Mouse (Mus musculus) embryonic facial prominence, embryonic 15.5 days (tissue): ENCODE data around the gene Ghdc. TPM values are rescaled to one million over a fixed set of nuclear protein-coding genes. Genes with fewer than 3 reads are reported as not detected.

Source experiments
- ATAC-seq: fragments of 200-750 bp; cut with Nextera tagmentation; 2 replicates; pipeline ENCODE4 v1.8.0; 2017; ENCODE audit warnings: low read depth, moderate TSS enrichment; ENCODE audit not compliant: insufficient number of reproducible peaks, low FRiP score, low TSS enrichment
- H3K27ac ChIP-seq: fragments of 300-500 bp; sonication (generic); replicated peaks from 2 replicates; pipeline ENCODE4 v1.5.1; 2015; ENCODE audit warnings: mild to moderate bottlenecking, inconsistent platforms
- H3K27me3 ChIP-seq: fragments of 300-500 bp; sonication (generic); 2 replicates; pipeline ENCODE4 v1.6.1; 2015; ENCODE audit warnings: inconsistent platforms
- H3K36me3 ChIP-seq: fragments of 300-500 bp; sonication (generic); 2 replicates; pipeline ENCODE4 v1.6.1; 2015; ENCODE audit warnings: mild to moderate bottlenecking, inconsistent platforms
- H3K4me1 ChIP-seq: fragments of 300-500 bp; sonication (generic); 2 replicates; pipeline ENCODE4 v1.6.1; 2015; ENCODE audit warnings: inconsistent platforms
- H3K4me2 ChIP-seq: fragments of 300-500 bp; sonication (generic); replicated peaks from 2 replicates; pipeline ENCODE4 v1.6.1; 2015; ENCODE audit warnings: mild to moderate bottlenecking, inconsistent platforms
- H3K4me3 ChIP-seq: fragments of 300-500 bp; sonication (generic); replicated peaks from 2 replicates; pipeline ENCODE4 v1.5.1; 2015; ENCODE audit warnings: mild to moderate bottlenecking, inconsistent platforms
- H3K9ac ChIP-seq: fragments of 300-500 bp; sonication (generic); 2 replicates; pipeline ENCODE4 v1.6.1; 2015; ENCODE audit warnings: inconsistent platforms
- H3K9me3 ChIP-seq: fragments of 300-500 bp; sonication (generic); replicated peaks from 2 replicates; pipeline ENCODE4 v1.6.1; 2016; ENCODE audit warnings: inconsistent platforms
- WGBS: fragments of 180-500 bp; shearing (Covaris S2); methylation state at CpG from one replicate; pipeline ENCODE4 v1.1.7; 2015; 5-methylcytosine and 5-hydroxymethylcytosine counted together
- polyA plus RNA-seq: library from polyadenylated mRNA; unstranded; fragments of >200 nt; fragmentation: Nextera tagmentation; extraction: Ambion mirVana; gene quantifications from 2 replicates; pipeline ENCODE4 v1.2.1, GENCODE M21; 2015

Gene Ghdc
- polyA plus RNA-seq, 1 experiment from 2014 or later: 9.2 TPM

DNA sequence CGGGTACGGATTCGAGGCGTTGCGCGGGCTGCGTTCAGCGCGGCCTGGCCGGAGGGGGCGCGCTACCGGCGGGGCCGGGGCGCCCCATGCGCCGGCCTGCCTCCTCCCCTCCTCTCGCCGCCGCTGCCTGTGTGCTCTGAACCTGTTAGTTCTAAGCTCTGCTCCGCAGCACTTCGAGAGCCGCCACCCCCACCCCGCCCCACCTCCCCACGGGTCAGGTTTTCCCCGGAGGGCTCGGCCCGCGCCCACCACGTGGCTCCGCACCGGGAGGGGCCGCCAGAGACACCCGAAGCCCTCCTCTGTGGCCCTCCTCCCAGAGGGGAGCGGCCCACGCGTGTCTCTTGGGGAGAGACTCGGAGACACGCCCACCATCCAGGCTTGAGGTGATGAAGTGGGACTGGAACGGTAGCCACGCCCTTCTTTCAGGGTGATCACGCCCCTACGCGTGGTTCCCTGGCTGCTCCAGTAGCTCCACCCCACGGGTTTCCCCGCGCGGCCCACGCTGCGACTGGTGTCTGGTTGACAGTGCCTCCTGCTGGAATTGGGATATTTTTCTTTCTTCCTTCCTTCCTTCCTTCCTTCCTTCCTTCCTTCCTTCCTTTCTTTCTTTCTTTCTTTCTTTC lies 11.0 kb downstream of the Ghdc start, which contains the start of gene Kcnh4:
TSS of gene Kcnh4 (minus strand) at position 332 of the 623 bp plus-strand sequence.
- Histone ChIP-seq H3K4me1 (peaks cover 22% of the 10 kb centered on the region), H3K27me3 (peaks cover 41% of the 10 kb centered on the region), H3K4me3 (peak within 1 kb of the TSS; percentile 31), H3K4me2 (peak within 1 kb of the TSS; percentile 52), H3K9ac (no peak within 1 kb of the TSS), H3K27ac (no peak within 1 kb of the TSS), H3K9me3 (no peaks in the 10 kb centered on the region), H3K36me3 (no peaks in the 10 kb centered on the region)
- ATAC-seq: no peak
- WGBS: 1% methylated on average over 47 of the region's 51 CpGs

DNA sequence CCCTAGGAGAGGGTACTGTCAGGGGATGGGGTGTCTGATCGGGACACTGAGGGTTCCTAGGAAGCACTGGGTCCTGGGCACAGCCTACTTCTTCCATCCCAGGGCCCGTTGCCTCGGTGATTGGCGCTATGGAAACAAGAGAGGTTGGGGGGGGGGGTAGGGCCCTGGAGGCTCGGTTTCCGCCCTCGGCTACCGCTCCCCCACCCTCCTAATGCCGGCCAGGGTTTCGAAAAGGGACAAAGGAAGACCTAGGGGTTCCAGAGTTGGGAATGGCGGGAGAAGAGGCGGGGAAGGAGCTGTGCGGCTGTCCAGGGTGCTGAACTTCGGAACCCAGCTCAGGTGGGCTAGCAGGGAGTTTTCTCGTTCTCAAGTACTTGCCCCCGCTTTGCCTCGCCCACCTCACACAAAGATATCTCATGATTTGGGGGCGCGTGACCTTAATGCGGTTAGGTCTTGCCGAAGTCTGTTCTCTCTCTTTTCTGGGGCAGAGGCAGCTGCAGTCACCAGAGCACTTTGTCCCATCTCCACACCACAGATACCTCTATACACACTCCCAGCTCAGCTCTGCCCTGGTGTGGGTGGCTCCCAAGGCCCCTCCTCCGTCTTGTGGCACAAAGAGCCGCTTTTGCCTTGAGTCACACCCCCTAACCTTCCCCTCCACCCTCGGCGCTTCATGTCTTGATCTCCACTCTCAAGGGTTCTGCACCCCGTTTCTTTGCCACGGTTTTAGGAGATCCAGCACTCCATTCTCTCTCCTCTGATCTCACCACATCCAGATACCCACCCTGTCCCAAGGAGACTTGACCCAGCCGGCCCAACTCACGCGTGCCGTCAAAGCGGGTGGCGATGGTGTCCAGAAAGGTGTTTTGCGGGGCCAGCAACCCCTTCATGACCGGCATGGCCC lies 11.8 kb downstream of the Ghdc start:
- Histone ChIP-seq H3K4me2 (peak overlapping the region; percentile 52), H3K27ac (no peak overlapping the region), H3K9ac (no peak overlapping the region), H3K9me3 (no peaks in the 10 kb centered on the region), H3K4me3 (peak overlapping the region; percentile 31), H3K27me3 (peaks cover 41% of the 10 kb centered on the region), H3K36me3 (no peaks in the 10 kb centered on the region), H3K4me1 (peaks cover 22% of the 10 kb centered on the region)
- WGBS: under 1% methylated on average over 35 of the region's 35 CpGs
- no peak for ATAC-seq

DNA sequence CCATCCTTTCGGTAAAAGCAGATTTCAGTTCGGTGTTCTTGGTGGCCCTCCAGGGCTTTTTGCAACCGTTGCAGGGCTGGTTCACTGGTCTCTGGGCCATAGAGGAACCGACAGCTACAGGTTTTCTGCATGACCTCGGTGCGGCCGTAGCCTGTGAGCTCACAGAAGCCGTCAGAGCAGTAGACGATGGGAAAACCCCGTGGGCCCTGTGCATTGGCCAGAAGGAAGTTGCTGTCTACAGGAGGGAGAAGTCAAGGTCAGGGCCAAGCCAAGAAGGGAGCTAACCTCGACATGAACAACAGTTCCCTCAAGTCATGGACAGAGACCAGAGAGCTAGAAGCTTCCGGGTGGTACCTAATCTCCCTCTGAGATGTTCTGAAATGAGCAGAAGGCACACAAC lies 13.2 kb downstream of the Ghdc start:
- 87% methylated on average over 12 of the region's 12 CpGs for WGBS
- no peak overlapping the region for H3K4me3 ChIP-seq
- H3K27me3 ChIP-seq: peaks cover 41% of the 10 kb centered on the region
- H3K4me1 ChIP-seq: peaks cover 22% of the 10 kb centered on the region
- no peak for ATAC-seq
- H3K27ac ChIP-seq: no peak overlapping the region
- no peak overlapping the region for H3K4me2 ChIP-seq
- H3K36me3 ChIP-seq: no peaks in the 10 kb centered on the region
- H3K9ac ChIP-seq: no peak overlapping the region
- H3K9me3 ChIP-seq: no peaks in the 10 kb centered on the region

DNA sequence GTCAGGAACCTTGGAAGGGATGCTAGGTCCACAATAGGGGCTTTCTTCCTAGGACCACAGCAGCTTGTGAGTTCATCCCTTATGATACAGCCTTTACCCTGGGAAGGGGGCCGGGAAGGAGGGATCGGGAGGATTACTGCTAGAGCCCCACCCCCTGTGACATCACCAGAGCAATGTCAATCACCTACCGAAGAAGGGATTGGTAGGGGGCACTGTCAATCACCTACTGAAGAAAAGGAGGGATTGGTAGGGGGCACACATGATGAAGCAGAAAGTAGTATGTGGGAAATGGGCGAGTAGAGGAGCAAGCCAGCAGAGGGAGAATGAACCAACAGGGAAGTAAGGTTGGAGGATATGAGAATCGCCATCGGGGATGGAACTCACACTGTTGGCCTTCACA lies 14.3 kb downstream of the Ghdc start:
- peaks cover 16% of the 10 kb centered on the region for H3K4me1 ChIP-seq
- no peak overlapping the region for H3K4me3 ChIP-seq
- no peak overlapping the region for H3K4me2 ChIP-seq
- ATAC-seq: no peak
- H3K9me3 ChIP-seq: no peaks in the 10 kb centered on the region
- peaks cover 32% of the 10 kb centered on the region for H3K27me3 ChIP-seq
- 68% methylated on average over 6 of the region's 6 CpGs for WGBS
- no peak overlapping the region for H3K9ac ChIP-seq
- H3K27ac ChIP-seq: no peak overlapping the region
- H3K36me3 ChIP-seq: no peaks in the 10 kb centered on the region

DNA sequence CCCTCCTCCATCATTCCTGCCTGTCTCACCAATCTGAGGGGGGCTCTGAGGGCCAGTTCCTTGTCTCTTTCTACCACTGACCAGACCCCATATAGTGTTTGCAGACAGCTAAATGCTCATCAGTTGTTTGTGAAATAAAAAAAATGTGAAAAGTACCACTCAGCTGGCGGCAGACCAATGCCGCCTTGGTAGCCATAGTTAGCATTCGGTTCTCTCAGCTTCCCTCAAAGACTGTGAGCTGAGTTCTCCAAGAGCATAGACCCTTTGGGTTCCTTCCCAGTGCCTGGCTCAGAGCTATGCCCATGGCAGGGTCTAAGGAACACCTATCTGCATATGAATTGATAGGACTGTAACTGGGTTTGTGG lies 16.1 kb downstream of the Ghdc start:
- Histone ChIP-seq H3K4me2 (no peak overlapping the region), H3K9me3 (no peaks in the 10 kb centered on the region), H3K27me3 (peaks cover 18% of the 10 kb centered on the region), H3K4me1 (peaks cover 8% of the 10 kb centered on the region), H3K9ac (no peak overlapping the region), H3K4me3 (no peak overlapping the region), H3K36me3 (no peaks in the 10 kb centered on the region), H3K27ac (no peak overlapping the region)
- no peak for ATAC-seq
- WGBS: 93% methylated on average over 3 of the region's 3 CpGs

DNA sequence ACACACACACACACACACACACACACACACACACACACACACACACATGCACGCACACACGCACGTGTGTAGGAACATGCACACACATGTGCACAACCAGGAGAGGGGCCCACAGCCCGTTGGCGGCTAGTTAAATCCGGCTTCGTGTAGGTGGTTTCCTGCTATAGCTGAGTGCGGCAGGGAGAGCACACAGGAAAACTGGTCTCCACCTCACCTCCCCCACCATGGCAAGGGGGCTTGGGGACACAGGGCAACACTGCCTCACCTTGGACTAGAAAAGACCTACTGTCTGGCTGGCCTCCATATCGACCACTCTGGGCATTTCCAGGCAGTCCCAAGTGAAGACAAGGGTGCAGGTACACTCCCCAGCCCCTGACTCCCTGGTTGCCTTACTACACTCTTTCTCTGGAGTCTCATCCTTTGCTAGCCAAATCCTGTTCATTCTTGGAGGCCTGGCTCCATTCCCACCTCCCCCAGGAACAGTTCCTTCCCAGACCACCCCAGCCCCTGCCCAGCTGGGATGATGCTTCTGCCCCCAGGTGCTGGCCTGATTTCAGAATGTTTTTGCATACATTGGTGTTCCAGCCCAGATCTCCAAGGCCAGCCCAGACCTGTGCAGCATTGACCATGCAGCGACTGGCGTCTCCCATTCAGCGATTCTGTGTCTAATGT lies 16.6 kb downstream of the Ghdc start:
- Histone ChIP-seq H3K36me3 (no peaks in the 10 kb centered on the region), H3K27me3 (peaks cover 13% of the 10 kb centered on the region), H3K4me3 (no peak overlapping the region), H3K27ac (no peak overlapping the region), H3K9ac (no peak overlapping the region), H3K4me2 (no peak overlapping the region), H3K4me1 (peaks cover 3% of the 10 kb centered on the region; the same call in 1 of the 2 replicates), H3K9me3 (no peaks in the 10 kb centered on the region)
- no peak for ATAC-seq
- 76% methylated on average over 12 of the region's 12 CpGs for WGBS

DNA sequence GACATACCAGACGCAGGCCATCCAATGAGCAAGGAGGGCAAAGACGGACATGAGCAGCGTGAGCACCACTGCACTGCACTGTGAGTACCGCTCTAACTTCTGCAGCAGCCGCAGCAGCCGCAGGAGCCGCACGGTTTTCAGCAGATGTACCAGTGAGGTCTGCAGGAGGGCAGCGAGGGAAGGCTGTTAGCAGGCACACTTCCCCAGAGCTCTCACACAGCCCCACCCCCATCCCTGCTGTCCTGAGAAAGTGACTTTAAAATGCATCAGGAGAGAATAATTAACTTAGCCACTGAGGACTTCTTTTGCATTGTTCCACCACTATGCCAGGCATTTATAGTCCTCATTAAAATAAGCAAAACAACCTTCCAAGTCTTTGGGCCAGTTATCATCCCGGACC lies 18.5 kb downstream of the Ghdc start:
- Histone ChIP-seq H3K9ac (no peak overlapping the region), H3K27ac (no peak overlapping the region), H3K4me2 (no peak overlapping the region), H3K4me3 (no peak overlapping the region), H3K27me3 (0 out of 2 replicates have a peak, but pooled peaks cover 7% of the 10 kb centered on the region), H3K4me1 (no peaks in the 10 kb centered on the region), H3K9me3 (no peaks in the 10 kb centered on the region), H3K36me3 (no peaks in the 10 kb centered on the region)
- WGBS: 46% methylated on average over 10 of the region's 10 CpGs
- ATAC-seq: no peak

DNA sequence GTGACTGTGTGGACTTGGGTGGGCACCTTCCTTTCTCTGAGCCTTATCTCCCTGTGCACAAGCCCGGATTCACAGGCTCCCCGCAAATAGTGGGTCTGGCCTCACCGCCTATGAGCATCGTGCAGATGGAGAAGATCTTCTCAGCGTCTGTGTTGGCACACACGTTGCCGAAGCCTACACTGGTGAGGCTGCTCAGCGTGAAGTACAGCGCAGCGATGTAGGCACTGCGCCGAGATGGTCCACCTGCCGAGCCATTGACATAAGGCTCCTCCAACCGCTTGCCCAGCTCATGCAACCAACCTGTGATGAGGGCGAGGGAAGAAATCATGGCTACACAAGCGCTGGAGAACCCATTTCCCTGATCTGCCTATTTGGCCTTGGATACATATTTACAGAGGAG lies 20.6 kb downstream of the Ghdc start:
- 89% methylated on average over 16 of the region's 16 CpGs for WGBS
- H3K4me2 ChIP-seq: no peak overlapping the region
- H3K4me1 ChIP-seq: no peaks in the 10 kb centered on the region
- H3K9me3 ChIP-seq: no peaks in the 10 kb centered on the region
- 0 out of 2 replicates have a peak, but pooled peaks cover 4% of the 10 kb centered on the region for H3K27me3 ChIP-seq
- H3K9ac ChIP-seq: no peak overlapping the region
- ATAC-seq: no peak
- no peak overlapping the region for H3K4me3 ChIP-seq
- H3K27ac ChIP-seq: no peak overlapping the region
- no peaks in the 10 kb centered on the region for H3K36me3 ChIP-seq

DNA sequence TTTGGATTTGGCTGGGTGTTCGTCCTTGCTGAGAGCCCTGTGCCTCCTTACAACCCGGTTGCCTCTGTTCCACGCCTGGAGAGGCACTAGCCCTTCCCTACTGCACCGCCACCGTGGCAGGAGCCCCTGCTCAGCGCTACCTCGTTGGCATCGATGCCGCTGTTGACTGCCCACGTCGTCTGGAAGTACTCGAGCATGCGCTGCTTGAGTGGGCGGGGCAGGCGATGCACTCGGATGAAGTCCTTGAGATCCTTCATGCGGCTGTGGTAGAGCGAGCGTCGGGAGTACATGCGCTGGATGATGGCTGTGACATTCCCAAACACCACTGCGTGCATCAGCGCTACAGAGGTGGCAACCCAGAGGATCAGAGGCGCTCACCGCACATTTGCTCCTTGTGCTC lies 21.3 kb downstream of the Ghdc start:
- no peak overlapping the region for H3K27ac ChIP-seq
- no peaks in the 10 kb centered on the region for H3K4me1 ChIP-seq
- 49% methylated on average over 25 of the region's 25 CpGs for WGBS
- no peaks in the 10 kb centered on the region for H3K36me3 ChIP-seq
- H3K9ac ChIP-seq: no peak overlapping the region
- 0 out of 2 replicates have a peak, but pooled peaks cover 3% of the 10 kb centered on the region for H3K27me3 ChIP-seq
- H3K4me3 ChIP-seq: no peak overlapping the region
- no peak overlapping the region for H3K4me2 ChIP-seq
- ATAC-seq: no peak
- no peaks in the 10 kb centered on the region for H3K9me3 ChIP-seq

DNA sequence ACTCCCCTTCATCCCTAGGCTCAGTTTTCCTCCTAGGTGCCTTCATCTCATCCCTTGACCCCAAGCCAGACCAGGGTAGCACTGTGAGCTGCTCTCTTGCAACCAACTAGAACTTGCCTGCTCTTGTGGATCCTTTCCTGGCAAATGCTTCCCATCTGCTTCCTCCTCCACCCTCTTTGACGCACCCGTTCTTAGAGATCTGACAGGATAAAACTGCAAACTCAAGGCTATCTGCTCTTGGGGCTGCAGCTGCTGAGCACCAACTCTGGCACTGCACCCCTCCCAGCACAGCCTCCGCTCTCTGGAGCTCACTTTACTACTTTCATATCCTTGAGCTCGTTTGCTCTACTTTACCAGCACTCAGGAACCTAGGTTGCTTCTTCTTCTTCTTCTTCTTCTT lies 22.1 kb downstream of the Ghdc start:
- WGBS: 76% methylated on average over 4 of the region's 4 CpGs
- Histone ChIP-seq H3K9ac (no peak overlapping the region), H3K4me2 (no peak overlapping the region), H3K4me1 (no peaks in the 10 kb centered on the region), H3K9me3 (no peaks in the 10 kb centered on the region), H3K27me3 (0 out of 2 replicates have a peak, but pooled peaks cover 3% of the 10 kb centered on the region), H3K27ac (no peak overlapping the region), H3K4me3 (no peak overlapping the region), H3K36me3 (no peaks in the 10 kb centered on the region)
- ATAC-seq: no peak

DNA sequence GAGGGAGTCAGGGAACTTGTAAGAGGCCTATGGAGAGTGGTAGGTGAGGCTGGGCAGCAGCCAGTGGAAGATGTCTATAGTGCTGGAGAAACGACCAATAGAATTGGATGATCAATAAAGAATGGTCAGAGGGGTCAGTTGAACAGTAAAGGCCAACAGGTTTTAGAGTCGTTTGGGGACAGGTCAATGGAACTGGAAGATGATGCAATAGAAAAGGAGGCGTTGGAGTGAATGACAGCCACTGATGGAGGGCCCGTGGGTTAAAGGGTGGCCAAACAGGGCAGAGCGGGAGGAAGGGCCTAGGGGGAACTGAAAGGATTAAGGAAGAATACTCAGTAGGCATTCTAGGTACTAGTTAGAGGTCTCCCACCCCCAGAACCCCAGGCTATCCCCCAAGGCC lies 23.6 kb downstream of the Ghdc start:
- Histone ChIP-seq H3K27ac (no peak overlapping the region), H3K4me2 (no peak overlapping the region), H3K9me3 (no peaks in the 10 kb centered on the region), H3K4me3 (no peak overlapping the region), H3K36me3 (no peaks in the 10 kb centered on the region), H3K4me1 (no peaks in the 10 kb centered on the region), H3K9ac (no peak overlapping the region), H3K27me3 (0 out of 2 replicates have a peak, but pooled peaks cover 3% of the 10 kb centered on the region)
- ATAC-seq: no peak
- WGBS: 72% methylated on average over 5 of the region's 5 CpGs
